Mouse (Mus musculus) hindbrain, embryonic 13.5 days (tissue): ENCODE measurements around the gene Fgfbp3. TPM values are rescaled to one million over a fixed set of nuclear protein-coding genes. Genes with fewer than 3 reads are reported as not detected.

Source experiments
- ATAC-seq: fragments of 200-750 bp; cut with Nextera tagmentation; 2 replicates; pipeline ENCODE4 v1.8.0; 2017; ENCODE audit warnings: moderate TSS enrichment; ENCODE audit not compliant: low FRiP score
- H3K27ac ChIP-seq: fragments of 300-500 bp; sonication (generic); 2 replicates; pipeline ENCODE4 v1.5.1; 2015; ENCODE audit warnings: inconsistent platforms, mild to moderate bottlenecking, moderate library complexity
- H3K27me3 ChIP-seq: fragments of 300-500 bp; sonication (generic); 2 replicates; pipeline ENCODE4 v1.6.1; 2015; ENCODE audit warnings: mild to moderate bottlenecking, inconsistent platforms
- H3K36me3 ChIP-seq: fragments of 300-500 bp; sonication (generic); 2 replicates; pipeline ENCODE4 v1.6.1; 2015; ENCODE audit warnings: mild to moderate bottlenecking, inconsistent platforms
- H3K4me1 ChIP-seq: fragments of 300-500 bp; sonication (generic); replicated peaks from 2 replicates; pipeline ENCODE4 v1.6.1; 2015; ENCODE audit warnings: inconsistent platforms
- H3K4me2 ChIP-seq: fragments of 300-500 bp; sonication (generic); 2 replicates; pipeline ENCODE4 v1.6.1; 2015; ENCODE audit warnings: inconsistent platforms, mild to moderate bottlenecking, moderate library complexity
- H3K4me3 ChIP-seq: fragments of 300-500 bp; sonication (generic); 2 replicates; pipeline ENCODE4 v1.5.1; 2015; ENCODE audit warnings: mild to moderate bottlenecking, inconsistent platforms
- H3K9ac ChIP-seq: fragments of 300-500 bp; sonication (generic); 2 replicates; pipeline ENCODE4 v1.6.1; 2015; ENCODE audit warnings: mild to moderate bottlenecking, inconsistent platforms
- H3K9me3 ChIP-seq: fragments of 300-500 bp; sonication (generic); 2 replicates; pipeline ENCODE4 v1.6.1; 2016; ENCODE audit warnings: inconsistent platforms
- WGBS: fragments of 180-500 bp; shearing (Covaris S2); methylation state at CpG from one replicate; pipeline ENCODE4 v1.1.7; 2015; 5-methylcytosine and 5-hydroxymethylcytosine counted together
- polyA plus RNA-seq: library from polyadenylated mRNA; unstranded; fragments of >200 nt; fragmentation: Nextera tagmentation; extraction: Ambion mirVana; gene quantifications from 2 replicates; pipeline ENCODE4 v1.2.1, GENCODE M21; 2015

Gene Fgfbp3
- polyA plus RNA-seq, 1 experiment from 2014 or later: 56.2 TPM

- H3K27me3 ChIP-seq: no peaks in the 10 kb centered on the region
- no peaks in the 10 kb centered on the region for H3K36me3 ChIP-seq
- peak overlapping the region; percentile 92 for H3K9ac ChIP-seq
- H3K9me3 ChIP-seq: no peaks in the 10 kb centered on the region
- no peak for ATAC-seq
- H3K27ac ChIP-seq: peak overlapping the region; percentile 93
- H3K4me1 ChIP-seq: peaks cover 24% of the 10 kb centered on the region
- peak overlapping the region; percentile 79 for H3K4me2 ChIP-seq
- 3% methylated on average over 26 of the region's 26 CpGs for WGBS
- H3K4me3 ChIP-seq: peak overlapping the region; percentile 84
These were observed 7.3 kb upstream of the Fgfbp3 start for GRCm38 (mm10) chr19:36926553-36927236.

DNA sequence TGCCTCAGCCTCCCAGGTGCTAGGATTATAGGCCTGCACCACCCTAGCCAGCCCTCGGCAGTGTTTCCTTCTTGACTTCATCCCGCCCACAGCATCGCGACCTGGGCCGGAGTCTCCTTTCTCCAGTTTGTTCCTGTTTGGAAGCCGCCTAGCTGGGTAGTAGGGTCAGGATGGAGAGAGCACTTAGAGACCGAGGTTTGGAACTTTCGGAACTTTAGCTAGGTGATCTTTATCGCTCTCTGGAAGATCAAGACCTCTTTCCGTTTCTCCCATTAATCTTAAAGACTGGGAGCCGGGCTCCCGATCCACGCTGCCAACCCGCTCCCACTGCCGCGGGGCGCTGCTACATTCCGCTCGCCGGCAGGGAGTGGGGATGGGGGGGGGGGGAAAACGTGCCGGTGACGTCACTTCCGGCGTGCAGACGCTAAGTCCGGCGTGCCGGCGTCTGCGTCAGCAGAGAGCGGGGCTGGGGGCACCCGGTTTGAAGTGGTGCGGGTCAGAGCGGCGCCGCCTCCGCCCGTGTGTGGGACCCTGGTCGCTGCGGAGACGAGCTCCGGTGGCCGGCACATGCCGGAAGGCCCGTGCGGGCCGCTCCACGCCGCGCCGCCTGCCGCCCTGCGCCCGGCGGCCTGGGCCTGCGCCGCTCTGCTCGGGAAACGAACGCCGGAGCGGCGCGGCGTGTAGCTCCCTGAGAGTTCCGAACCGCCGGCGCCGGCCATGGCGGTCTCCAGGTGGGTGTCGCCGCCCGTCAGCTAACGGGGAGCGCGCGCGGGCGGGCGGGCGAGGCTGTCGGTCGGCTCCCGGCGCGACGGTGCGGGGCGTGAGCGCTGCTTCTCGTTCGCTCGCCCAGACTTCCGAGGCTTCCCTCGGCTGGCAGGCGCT, 6.5 kb upstream of the Fgfbp3 start, which contains the start of gene Btaf1:
Gene Btaf1, plus strand, starts transcription at position 409 of the 882 bp plus-strand sequence.
- Histone ChIP-seq H3K36me3 (no peaks in the 10 kb centered on the region), H3K4me1 (peaks cover 24% of the 10 kb centered on the region), H3K27ac (peak within 1 kb of the TSS; percentile 93), H3K9ac (peak within 1 kb of the TSS; percentile 92), H3K4me2 (peak within 1 kb of the TSS; percentile 79), H3K4me3 (peak within 1 kb of the TSS; percentile 84), H3K27me3 (no peaks in the 10 kb centered on the region), H3K9me3 (no peaks in the 10 kb centered on the region)
- peak; percentile 97 for ATAC-seq
- under 1% methylated on average over 88 of the region's 98 CpGs for WGBS

- Histone ChIP-seq H3K4me3 (no peak overlapping the region), H3K4me2 (no peak overlapping the region), H3K9ac (no peak overlapping the region), H3K4me1 (peaks cover 29% of the 10 kb centered on the region), H3K27ac (no peak overlapping the region), H3K27me3 (no peaks in the 10 kb centered on the region), H3K36me3 (no peaks in the 10 kb centered on the region), H3K9me3 (no peaks in the 10 kb centered on the region)
- no peak for ATAC-seq
- WGBS: 62% methylated on average over 3 of the region's 3 CpGs
These were observed 3.5 kb upstream of the Fgfbp3 start for GRCm38 (mm10) chr19:36922936-36923335.

DNA sequence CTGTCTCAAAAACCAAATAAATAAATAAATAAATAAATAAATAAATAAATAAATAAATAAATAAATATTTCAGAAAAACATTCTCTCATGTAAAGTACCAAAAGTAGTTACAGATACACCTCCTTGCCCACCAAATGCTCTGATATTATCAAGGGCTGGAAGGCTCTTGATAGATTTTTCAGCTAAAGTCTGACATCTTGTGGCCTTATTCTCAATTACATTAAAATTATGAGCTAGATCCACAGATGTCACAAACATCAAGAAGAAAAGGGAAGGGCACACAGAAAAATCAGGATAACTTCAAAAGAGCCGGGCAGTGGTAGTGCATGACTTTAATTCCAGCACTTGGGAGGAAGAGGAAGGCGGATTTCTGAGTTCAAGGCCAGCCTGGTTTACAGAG, 2.6 kb upstream of the Fgfbp3 start:
- no peak overlapping the region for H3K27ac ChIP-seq
- 45% methylated on average over 2 of the region's 2 CpGs for WGBS
- no peak for ATAC-seq
- no peak overlapping the region for H3K4me2 ChIP-seq
- H3K4me3 ChIP-seq: no peak overlapping the region
- peaks cover under 1% of the 10 kb centered on the region; the same call in 1 of the 2 replicates for H3K27me3 ChIP-seq
- H3K36me3 ChIP-seq: no peaks in the 10 kb centered on the region
- H3K9ac ChIP-seq: no peak overlapping the region
- H3K9me3 ChIP-seq: no peaks in the 10 kb centered on the region
- H3K4me1 ChIP-seq: peaks cover 24% of the 10 kb centered on the region

GRCm38 (mm10) chr19:36918441-36919301, 744 bp downstream of the Fgfbp3 start:
- peak overlapping the region; percentile 90 for H3K9ac ChIP-seq
- peak; percentile 89 for ATAC-seq
- peaks cover 4% of the 10 kb centered on the region; the same call in 1 of the 2 replicates for H3K27me3 ChIP-seq
- under 1% methylated on average over 65 of the region's 85 CpGs for WGBS
- H3K9me3 ChIP-seq: no peaks in the 10 kb centered on the region
- H3K4me2 ChIP-seq: peak overlapping the region; percentile 74
- peak overlapping the region; percentile 92 for H3K4me3 ChIP-seq
- peaks cover 18% of the 10 kb centered on the region for H3K4me1 ChIP-seq
- H3K36me3 ChIP-seq: no peaks in the 10 kb centered on the region
- H3K27ac ChIP-seq: peak overlapping the region; percentile 95

GRCm38 (mm10) chr19:36916876-36917389, 2.5 kb downstream of the Fgfbp3 start:
- no peak overlapping the region for H3K9ac ChIP-seq
- H3K9me3 ChIP-seq: no peaks in the 10 kb centered on the region
- peak overlapping the region; percentile 11; the same call in 1 of the 2 replicates for H3K4me3 ChIP-seq
- H3K27me3 ChIP-seq: peaks cover 17% of the 10 kb centered on the region
- H3K4me1 ChIP-seq: peaks cover 18% of the 10 kb centered on the region
- H3K27ac ChIP-seq: peak overlapping the region; percentile 44; the same call in 1 of the 2 replicates
- H3K36me3 ChIP-seq: no peaks in the 10 kb centered on the region
- ATAC-seq: no peak
- 77% methylated on average over 1 of the region's 1 CpGs for WGBS
- peak overlapping the region; percentile 31; the same call in 1 of the 2 replicates for H3K4me2 ChIP-seq

- H3K27ac ChIP-seq: no peak overlapping the region
These were observed 3.2 kb downstream of the Fgfbp3 start for GRCm38 (mm10) chr19:36916206-36916605.

DNA sequence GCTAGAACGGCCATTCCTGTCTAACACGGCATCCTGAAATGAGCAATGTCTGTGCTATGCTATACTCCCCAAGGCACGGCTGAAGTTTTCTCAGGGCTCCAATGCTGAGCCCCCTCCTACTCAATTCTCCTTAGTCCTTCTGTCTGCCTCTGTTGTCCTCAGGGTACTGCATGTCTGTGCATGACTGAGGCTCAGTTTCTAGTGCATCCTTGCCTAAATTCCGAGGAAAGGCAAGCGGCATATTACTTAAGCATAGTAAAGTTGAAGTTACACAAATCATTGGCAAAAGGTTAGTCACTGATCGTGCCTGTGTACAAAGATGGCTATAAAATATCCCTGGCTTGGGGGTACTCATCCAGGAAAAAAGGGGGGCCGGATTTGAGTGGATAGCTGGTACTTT, 6.4 kb downstream of the Fgfbp3 start:
- peaks cover 10% of the 10 kb centered on the region for H3K4me1 ChIP-seq
- WGBS: 68% methylated on average over 7 of the region's 7 CpGs
- peaks cover 20% of the 10 kb centered on the region for H3K27me3 ChIP-seq
- H3K4me3 ChIP-seq: no peak overlapping the region
- no peak overlapping the region for H3K27ac ChIP-seq
- no peak overlapping the region for H3K4me2 ChIP-seq
- no peaks in the 10 kb centered on the region for H3K36me3 ChIP-seq
- H3K9me3 ChIP-seq: no peaks in the 10 kb centered on the region
- no peak for ATAC-seq
- H3K9ac ChIP-seq: no peak overlapping the region

More at GRCm38 (mm10) chr19:36916206-36916605, 3.2 kb downstream of the Fgfbp3 start:
- Histone ChIP-seq H3K9ac (no peak overlapping the region), H3K36me3 (no peaks in the 10 kb centered on the region), H3K4me2 (no peak overlapping the region), H3K4me3 (no peak overlapping the region), H3K27me3 (peaks cover 17% of the 10 kb centered on the region), H3K9me3 (no peaks in the 10 kb centered on the region), H3K4me1 (peaks cover 18% of the 10 kb centered on the region)
- WGBS: 81% methylated on average over 4 of the region's 4 CpGs
- ATAC-seq: no peak

DNA sequence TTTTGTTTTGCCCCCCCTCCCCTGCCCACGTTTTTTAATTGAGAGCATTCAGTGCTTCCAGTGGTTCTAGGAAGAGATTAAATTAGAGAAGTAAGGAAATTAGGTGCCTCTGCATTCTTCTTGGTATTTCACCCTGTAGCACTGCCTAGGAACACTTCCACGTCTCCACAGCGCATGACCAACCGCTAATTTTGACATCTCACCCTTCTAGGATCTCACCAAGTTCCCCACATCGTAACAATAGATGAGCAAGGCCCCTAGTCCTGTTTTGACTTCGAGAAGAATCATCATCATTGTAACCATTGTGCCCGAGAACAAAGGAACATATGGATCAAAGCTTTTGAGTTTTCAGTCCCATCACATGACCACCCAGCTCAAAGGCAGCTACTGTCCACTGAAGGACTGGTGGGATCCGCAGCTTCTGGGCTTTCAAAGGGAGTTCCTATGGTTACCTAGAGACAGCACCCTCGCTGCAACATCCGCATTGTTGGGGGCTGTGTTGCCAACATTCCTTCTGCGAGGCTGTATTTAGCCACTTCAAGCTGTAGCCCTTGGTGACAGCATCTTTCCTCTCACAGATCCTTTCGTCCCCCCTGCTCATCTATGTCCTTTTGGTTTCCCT, 8.9 kb downstream of the Fgfbp3 start:
- 9% methylated on average over 12 of the region's 12 CpGs for WGBS
- peak; percentile 80 for ATAC-seq
- peak overlapping the region; percentile 40; the same call in 1 of the 2 replicates for H3K27ac ChIP-seq

DNA sequence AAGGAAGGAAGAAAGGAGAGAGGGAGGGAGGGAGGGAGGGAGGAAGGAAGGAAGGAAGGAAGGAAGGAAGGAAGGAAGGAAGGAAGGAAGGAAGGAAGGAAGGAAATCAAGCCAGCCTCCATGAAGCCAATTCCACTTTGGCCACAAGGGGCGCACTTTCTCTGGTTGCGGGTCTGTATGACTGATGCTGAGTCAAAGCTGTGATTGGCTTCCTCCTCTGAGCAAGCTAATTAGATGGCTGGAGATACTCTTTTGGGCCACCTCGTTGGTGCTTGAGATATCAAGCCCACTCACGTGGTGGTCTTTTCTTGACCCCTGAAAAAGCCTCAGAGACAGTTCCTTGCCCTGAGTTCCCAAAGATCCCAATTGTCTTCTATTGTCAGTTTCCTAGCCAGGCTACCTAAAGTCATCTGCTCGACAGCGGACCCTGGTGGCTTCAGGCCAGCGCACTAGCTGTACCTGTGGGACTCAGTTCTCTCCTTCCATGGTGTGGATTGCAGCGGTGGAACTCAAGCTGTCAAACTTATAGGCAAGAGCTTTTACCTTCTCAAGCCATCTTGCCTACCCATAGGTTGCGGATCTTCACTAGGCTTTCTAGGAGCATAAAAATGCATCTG, 9.6 kb downstream of the Fgfbp3 start:
- H3K9ac ChIP-seq: no peak overlapping the region
- H3K4me2 ChIP-seq: no peak overlapping the region
- no peak for ATAC-seq
- no peaks in the 10 kb centered on the region for H3K36me3 ChIP-seq
- H3K27ac ChIP-seq: peak overlapping the region; percentile 40; the same call in 1 of the 2 replicates
- peaks cover 18% of the 10 kb centered on the region for H3K27me3 ChIP-seq
- H3K9me3 ChIP-seq: no peaks in the 10 kb centered on the region
- 21% methylated on average over 9 of the region's 9 CpGs for WGBS
- H3K4me3 ChIP-seq: no peak overlapping the region
- peaks cover 2% of the 10 kb centered on the region for H3K4me1 ChIP-seq

More for the DNA sequence above, 8.9 kb downstream of the Fgfbp3 start:
- H3K27me3 ChIP-seq: peaks cover 18% of the 10 kb centered on the region
- H3K4me2 ChIP-seq: no peak overlapping the region
- no peaks in the 10 kb centered on the region for H3K9me3 ChIP-seq
- no peaks in the 10 kb centered on the region for H3K36me3 ChIP-seq
- no peak overlapping the region for H3K9ac ChIP-seq
- H3K4me3 ChIP-seq: no peak overlapping the region
- H3K4me1 ChIP-seq: peaks cover 2% of the 10 kb centered on the region

- WGBS: 81% methylated on average over 3 of the region's 3 CpGs
These were observed 10.3 kb downstream of the Fgfbp3 start for GRCm38 (mm10) chr19:36909150-36909549.

More at GRCm38 (mm10) chr19:36909150-36909549, 10.3 kb downstream of the Fgfbp3 start:
- no peak for ATAC-seq
- Histone ChIP-seq H3K4me1 (peaks cover 7% of the 10 kb centered on the region), H3K4me2 (no peak overlapping the region), H3K9me3 (no peaks in the 10 kb centered on the region), H3K27me3 (peaks cover 18% of the 10 kb centered on the region), H3K27ac (no peak overlapping the region), H3K36me3 (no peaks in the 10 kb centered on the region), H3K4me3 (no peak overlapping the region), H3K9ac (no peak overlapping the region)
